Mouse (Mus musculus) neural tube, embryonic 10.5 days (tissue): ENCODE data around the gene Plcb4.
"Not testable (repeated sequence)": the region's sequence is repeated elsewhere in the genome, so short reads cannot be mapped to it uniquely, and the experiment has no call there.

ENCODE experiments used
- DNase-seq: peaks from one replicate; pipeline ENCODE4 v3.0.0-alpha.2; 2017; ENCODE audit warnings: low spot score; ENCODE audit errors: extremely low spot score

The Plcb4 gene

DNA sequence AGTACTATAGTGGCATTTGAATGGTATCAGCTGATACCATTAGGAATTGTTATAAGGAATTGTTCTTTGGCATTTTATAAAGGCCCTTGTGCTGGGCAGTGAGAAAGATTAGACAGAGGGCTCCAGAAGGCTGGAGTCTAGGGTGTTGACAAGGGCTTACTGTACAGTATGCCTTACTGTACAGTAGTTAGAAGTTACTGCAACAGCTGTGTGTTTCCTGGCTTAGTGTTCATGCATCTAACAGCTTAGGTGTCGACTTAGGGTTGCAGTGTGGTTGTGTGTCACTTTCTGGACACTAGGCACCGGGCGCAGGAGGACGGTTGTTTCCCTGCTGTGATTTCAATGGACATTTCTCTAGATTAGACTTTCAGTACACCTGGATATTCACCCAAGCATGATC, 57.4 kb downstream of the Plcb4 start:
- DNase-seq: no peak

- no peak for DNase-seq
These were observed 58.7 kb downstream of the Plcb4 start for GRCm38 (mm10) chr2:135717232-135718134.

DNA sequence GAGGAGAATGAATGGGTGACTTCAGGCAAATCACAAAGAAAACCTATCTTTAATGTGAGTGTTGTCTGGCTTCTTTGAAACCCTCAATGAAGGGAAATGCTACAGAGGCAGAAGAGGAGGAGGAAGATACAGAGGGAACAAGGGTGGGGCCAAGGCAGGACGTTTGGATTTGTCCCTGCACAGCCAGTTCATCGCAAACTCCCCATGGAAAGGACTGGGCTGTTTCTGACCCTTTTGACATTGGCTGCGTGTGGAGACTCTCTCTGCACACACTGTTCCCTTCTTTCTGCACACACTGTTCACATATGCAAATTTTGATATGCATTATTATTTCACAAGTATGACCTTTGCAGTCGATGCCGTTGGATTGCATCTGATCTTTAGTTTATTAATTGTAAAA, 63.3 kb downstream of the Plcb4 start:
- no peak for DNase-seq

- no peak for DNase-seq
These were observed 64.6 kb downstream of the Plcb4 start for GRCm38 (mm10) chr2:135723387-135723786.

DNA sequence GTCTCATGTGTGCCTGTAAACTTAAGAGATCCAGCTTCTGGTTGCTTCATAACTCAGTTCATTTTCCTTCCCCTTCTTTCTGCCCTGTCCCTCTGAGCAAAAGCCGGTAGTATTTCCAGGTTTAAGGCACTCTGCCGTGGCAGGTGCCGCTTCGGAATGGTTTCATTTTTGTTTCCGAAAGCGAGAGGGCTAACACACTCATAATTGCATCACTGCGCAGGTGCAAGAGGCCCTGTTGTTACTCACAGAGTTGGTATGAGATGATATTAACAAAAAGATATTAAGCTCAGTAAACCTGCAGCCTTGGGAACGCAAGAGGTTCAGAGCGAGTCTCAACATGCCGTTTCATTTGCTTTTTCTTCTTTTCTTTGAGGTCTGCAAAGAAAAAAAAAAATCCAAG, 65.7 kb downstream of the Plcb4 start:
- no peak for DNase-seq

DNA sequence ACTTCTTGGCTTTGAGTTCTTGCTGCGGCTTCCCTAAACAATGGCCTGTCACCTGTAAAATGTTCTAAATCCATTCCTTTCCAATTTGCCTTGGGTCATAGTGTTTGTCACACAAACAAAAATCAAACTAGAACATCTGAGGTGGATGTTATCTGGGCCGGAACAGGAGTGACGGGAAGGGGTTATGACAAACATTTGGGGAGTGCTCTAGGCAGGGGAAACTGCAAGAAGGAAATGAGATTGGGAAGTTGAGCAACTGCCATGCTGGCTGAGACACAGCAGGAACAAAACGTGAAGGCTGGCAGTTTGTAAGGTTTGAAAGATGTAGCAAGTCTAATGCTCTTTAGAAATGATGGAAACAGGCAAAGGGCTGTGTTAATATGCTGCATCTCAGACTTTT, 66.6 kb downstream of the Plcb4 start:
- DNase-seq: no peak

GRCm38 (mm10) chr2:135727088-135727487, 68.3 kb downstream of the Plcb4 start:
- no peak for DNase-seq

- DNase-seq: no peak
These were observed 69.1 kb downstream of the Plcb4 start for GRCm38 (mm10) chr2:135727925-135728324.

- no peak for DNase-seq
These were observed 72.8 kb downstream of the Plcb4 start for GRCm38 (mm10) chr2:135731591-135731990.

DNA sequence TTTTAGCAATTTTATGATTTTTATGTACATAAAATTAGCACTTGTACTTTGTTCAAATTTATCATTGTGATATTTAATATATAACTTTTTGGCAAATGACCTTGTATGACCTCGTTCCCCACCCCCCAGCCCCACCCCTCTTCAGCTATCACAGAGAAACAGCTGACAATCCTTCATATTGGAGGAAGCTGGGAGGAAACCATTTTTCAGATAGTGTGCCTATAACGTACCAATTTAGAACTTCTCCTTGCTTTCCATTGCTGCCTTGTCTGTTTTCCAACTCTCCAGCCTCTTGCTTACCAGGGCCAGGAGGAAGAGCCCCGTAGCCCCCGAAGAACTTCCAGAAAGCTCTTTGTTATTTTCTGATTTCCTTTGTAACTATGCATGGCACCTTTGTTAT, 73.8 kb downstream of the Plcb4 start:
- DNase-seq: no peak

DNA sequence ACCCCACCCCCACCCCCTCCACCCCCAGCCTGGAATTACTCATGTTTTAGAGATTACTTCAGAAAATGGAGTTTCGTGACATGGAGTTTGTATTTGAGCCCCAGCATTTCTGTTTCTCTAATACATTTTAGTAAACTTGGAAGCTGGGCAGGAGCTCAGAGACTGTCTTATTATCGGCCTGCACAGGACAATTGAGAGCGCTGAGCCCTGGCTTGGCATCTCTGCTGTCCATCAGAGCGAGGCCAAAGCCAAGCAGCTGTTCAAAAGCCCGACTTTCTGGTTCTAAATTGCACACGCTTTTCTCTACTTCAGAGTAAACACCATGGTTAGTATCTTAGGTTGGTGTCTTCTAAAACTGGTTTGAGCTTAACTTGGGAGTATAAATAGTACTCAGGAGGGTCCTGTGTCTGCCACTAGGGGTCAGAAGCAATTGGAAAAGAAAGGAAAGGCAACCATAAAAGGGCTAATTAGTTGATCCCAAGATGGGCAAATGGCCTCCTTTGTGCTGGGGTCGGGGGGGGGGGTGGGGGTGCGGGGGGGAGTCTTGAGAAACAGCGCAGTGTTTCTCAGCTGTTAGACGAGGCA, 75.2 kb downstream of the Plcb4 start:
- no peak for DNase-seq

DNA sequence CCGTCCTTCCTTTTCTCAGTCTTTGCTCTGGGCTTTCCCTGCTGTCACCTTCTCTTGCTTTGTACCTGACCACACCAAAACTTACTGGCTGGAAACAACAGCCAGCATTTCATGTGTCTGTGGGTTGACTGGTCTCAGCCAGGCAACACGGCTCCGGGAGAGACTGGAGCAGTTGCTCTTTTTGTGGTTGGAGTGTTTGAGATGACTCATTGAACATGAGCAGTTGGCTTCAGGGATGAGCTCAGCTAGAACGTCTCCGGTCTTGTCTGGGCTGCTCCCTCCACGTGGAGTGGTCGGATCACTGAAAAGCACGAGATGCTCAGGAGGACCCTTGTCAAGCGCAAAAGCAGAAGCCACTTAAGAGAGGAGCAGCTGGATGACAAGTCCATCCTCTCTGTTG, 78.7 kb downstream of the Plcb4 start:
- DNase-seq: no peak

DNA sequence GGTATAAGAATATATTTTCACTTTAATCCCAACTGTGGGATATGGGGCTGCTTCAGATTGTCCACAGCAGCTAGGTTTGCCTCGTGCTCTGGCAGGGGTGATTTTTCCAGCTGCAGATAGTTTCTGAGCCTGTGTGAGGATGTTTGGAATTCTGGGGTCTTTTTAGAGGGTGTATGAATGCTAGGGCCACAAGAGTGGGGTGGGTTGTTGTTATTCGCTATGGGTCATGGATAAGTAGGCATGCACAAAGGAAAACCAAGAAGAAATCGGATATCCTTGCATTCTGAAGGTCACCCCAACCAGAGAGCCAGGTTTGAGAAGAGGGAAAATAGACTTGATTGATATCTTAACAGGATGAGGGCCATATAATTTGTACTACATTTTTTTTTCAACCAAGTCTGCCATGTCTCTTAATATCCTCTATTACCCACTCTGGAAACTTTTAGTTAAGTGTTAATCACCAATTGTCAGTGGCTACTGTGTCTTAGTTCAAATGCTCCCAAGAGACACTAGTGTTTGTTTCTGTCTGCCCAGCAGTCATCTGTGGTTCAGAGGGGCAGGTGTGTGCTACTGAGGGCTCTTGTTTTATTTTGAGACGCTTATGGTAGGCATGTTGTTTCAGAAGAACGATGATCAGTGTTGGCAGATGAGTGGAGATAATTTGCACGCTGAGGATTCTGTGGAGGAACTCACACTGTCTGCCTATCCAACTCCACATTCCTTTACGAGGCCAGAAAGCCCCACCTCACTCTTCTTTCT, 79.4 kb downstream of the Plcb4 start:
- DNase-seq: not testable (repeated sequence)

- no peak for DNase-seq
These were observed 80.1 kb downstream of the Plcb4 start for GRCm38 (mm10) chr2:135738950-135739349.

- no peak for DNase-seq
These were observed 84.3 kb downstream of the Plcb4 start for GRCm38 (mm10) chr2:135742954-135743700.

DNA sequence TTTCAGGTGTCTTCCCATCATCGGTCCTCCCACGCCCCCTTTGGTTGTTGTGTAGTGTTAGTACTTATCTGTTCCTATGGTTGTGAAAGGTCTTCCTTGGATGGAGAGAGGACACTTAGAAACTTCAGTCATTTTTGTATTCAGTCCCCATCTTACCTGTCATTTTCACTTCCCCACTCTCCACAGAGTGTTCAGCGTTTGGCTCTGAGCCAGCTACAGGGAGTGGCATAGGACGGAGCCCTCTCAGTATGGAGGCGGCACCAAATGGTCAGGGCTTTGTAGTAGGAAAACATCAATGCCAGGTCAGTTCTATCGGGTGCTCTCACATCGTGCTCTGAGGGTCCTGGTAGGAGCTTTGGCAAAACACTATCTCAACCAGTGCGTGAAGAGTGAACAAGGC, 85.9 kb downstream of the Plcb4 start:
- no peak for DNase-seq

- DNase-seq: no peak
These were observed 86.3 kb downstream of the Plcb4 start for GRCm38 (mm10) chr2:135745126-135745525.

- DNase-seq: no peak
These were observed 89.6 kb downstream of the Plcb4 start for GRCm38 (mm10) chr2:135748441-135748840.

DNA sequence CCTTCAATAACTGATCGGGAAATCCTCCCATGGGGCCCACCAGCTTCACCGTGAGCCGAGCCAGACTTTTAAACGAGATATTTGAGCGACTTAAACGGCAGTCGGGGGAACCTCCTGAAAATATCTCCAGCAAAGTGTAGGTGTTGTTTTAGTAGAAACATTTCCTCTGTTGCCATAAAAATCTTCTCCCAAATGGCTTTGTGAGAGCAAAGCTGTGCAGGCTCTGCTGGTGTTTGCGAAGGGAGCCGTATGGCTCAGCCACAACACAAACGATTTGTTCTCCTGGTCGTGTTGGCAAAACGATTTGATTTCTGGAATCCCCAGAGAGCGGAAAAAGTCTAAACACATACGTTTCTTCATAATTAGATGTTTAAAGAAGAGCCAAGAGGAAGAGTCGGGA, 90.8 kb downstream of the Plcb4 start:
- no peak for DNase-seq

GRCm38 (mm10) chr2:135750748-135751147, 91.9 kb downstream of the Plcb4 start:
- no peak for DNase-seq

DNA sequence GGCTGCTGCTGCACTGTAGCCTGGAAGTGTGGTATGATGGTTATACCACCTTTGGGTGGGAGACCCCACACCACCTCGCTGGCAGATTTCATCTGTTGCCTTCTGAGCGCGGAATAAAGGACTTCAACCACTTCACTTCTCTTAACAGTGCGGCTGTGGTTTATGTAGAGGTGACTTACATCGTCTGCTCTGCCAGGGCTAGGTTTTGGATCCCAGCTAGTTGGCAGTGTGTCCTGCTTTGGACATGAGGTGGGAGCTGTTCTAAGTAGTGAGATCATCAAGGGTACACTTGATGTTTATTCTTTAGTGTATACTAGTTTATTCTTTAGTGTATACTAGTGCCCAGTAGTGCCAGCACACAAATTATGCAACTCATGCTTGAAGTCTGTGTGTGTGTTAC, 97.0 kb downstream of the Plcb4 start:
- DNase-seq: no peak

GRCm38 (mm10) chr2:135757478-135757877, 98.7 kb downstream of the Plcb4 start:
- DNase-seq: no peak
